Mouse (Mus musculus): ENCODE data around the gene Tmcc3. TPM values are rescaled to one million over a fixed set of nuclear protein-coding genes. Genes with fewer than 3 reads are reported as not detected.
A peak's percentile ranks its signal among the peaks of the same experiment; 100 is the strongest.

Tmcc3 gene
- total RNA-seq, 2 experiments from 2014 or later, result 33.7 to 34.4 TPM

DNA sequence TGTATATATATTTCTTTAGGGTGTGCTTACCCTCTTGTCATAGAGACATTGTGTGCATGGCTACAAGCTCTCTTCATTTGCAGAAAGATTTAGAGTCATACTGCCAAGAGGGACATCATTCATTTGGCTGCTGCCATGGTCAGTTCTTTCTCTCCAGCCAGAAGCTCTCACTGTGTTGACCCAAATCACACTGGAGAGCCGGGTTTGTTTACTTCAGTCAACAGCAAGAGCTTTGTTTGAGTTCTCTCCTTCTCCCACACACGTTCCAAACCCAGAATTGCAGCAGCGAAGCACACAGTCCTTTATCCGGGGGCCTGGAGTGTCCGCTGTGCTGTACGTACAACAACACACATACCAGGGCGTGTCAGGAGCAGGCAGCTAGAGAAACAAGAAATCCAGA, 154.6 kb downstream of the Tmcc3 start:
- DNase-seq, result no peak

GRCm38 (mm10) chr10:94471487-94471886, 159.7 kb downstream of the Tmcc3 start:
- no peak for DNase-seq

- DNase-seq, result no peak
These were observed 161.8 kb downstream of the Tmcc3 start for GRCm38 (mm10) chr10:94473501-94473900.

DNA sequence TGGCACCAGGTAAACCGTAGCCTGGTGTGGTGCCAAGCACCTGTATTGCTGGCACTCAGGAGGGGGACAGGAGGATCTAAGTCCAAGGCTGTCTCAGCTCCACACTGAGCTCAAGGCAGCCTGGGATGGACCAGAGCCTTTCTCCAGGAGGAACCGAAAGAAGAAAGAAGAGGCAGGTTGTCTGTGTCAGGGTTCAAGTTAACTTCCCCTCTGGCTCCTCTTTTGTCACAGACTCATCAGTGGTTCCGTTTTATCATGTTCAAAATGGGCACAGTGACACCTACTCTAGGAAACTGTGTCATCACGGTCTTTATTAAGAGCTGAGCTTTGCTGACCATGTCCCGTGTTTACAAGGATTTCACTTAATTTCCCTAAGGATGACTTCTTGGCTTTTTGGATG, 162.4 kb downstream of the Tmcc3 start:
- no peak for DNase-seq

GRCm38 (mm10) chr10:94477366-94478225, 165.8 kb downstream of the Tmcc3 start:
- DNase-seq, result no peak

- peak; percentile 51 for DNase-seq
These were observed 167.9 kb downstream of the Tmcc3 start for GRCm38 (mm10) chr10:94479646-94480045.

DNA sequence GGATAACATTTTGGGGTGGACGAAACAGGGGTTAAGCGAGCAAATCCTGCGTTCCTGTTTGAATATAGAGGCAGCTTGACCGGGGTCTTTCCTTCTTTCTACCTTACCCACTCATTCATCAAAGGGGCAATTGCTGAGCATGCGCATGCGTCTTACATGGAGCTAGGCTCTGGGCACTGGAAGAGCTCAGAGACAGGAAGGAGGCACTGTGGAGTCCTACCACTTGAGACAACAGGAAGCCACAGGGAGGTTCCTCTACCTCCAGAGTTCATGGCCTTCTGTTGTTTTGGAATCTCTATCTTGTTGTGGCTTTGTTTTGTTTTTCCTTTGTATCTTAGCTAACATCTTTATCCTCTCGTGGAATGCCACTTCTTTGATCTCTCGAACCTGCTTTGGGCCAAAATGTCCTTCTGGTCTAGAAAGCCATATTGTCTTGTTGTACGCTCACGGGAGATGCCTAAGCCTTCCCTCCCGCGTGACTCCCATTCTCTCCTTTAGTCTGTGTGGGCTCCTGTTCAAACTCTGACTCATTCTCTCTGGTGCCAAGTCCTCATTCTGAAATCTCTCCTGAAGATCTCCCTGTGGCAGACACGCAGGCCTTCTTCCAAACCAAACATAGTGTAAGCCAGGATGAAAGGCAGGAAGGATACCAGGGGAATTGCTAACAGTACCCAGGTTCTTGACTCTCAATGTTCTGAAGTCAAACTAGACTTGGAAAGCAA, 168.8 kb downstream of the Tmcc3 start:
- DNase-seq, result peak; percentile 86

GRCm38 (mm10) chr10:94481613-94482012, 169.9 kb downstream of the Tmcc3 start:
- no peak for DNase-seq

DNA sequence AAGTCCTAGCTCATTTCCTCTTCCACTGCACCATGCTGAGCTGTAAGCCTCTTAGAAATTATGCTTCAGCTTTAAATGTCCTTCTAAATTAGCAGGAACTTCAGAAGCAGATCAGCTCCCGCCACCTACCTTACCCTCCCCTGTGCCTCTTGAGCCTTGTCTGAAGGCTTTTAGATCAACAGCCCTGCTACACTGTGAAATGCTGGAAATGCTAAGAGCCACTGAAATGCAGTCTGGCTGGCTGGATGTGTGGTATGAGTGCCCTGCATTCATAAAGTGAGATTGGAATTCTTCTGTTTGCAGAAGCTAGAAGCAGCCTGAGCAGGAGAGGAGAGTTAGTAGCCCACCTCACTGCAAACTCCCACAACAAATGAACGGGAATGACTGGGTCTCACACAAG, 174.4 kb downstream of the Tmcc3 start:
- DNase-seq, result no peak

DNA sequence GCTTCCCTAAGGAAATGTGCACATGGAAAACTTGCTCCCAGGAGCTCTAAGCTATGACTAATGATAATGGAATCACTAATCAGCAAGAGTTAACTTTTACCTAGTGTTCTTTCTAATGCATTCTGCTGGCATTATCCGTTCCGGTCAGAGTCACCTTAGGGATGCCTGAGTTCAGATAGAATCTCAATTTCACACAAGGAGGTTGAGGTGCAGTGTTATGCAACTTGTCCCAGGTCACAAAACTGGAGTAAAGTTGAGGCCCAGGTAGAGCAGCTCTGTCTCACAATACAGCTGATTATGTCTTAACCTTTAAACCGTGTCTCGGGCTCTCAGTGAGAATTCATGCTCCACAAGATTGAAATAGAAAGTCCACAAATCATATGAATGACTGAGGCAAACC, 177.8 kb downstream of the Tmcc3 start:
- no peak for DNase-seq

DNA sequence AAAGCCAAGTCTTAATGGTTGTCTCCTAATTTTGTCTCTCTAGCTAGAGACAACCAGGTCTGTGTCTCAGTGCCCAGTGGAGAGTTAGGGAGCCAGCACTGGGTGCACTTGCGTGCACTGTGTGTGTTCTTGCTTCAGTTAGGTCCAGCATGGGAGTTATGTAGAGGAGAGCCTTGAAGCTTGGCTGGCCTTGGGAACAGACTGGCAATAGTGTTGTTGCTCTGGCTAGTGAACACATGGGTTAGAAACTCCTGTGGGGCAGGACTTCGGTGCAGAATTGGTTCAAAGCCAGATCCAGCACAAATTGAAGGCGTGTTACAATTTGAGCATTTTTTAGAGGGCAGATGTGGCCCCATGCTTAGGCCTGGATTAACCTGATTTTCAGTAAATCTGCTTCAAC, 179.3 kb downstream of the Tmcc3 start:
- DNase-seq, result peak; percentile 55

GRCm38 (mm10) chr10:94494403-94494846, 182.7 kb downstream of the Tmcc3 start:
- peak; percentile 66 for DNase-seq

DNA sequence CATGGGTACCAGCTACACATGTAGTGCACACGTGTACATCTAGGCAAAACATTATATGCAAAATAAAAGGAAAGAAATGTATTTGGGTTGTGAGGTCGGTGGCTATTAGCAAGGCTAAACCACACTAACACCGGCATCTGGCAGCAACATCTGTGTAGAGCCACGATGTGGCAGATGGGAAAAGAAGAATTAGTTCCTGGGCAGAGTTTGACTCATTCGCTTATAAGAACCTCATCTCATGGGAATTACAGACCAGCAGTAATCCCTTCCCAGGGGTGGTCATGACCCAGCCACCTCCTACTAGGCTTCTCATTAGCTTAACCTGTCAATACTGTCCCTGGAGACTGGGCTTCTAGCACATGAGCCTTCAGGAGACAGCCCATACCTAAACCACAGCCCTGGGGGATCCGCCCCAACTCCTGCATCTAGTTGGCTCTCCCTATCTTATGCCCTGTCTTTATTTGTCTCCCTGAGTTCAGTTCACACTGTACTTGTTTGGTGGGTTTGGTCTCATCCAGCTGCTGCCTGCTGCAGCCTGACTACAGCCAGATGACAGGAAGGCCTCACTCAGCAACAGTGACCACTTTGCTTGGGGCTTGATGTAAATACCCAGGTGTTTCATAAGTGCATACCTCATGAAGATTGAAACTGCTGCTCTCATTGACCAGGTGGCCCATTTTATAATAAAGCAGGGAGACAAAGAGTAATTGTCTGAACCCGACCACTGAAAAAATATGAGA, 183.9 kb downstream of the Tmcc3 start:
- DNase-seq, result no peak

- peak; percentile 32 for DNase-seq
These were observed 185.2 kb downstream of the Tmcc3 start for GRCm38 (mm10) chr10:94496826-94497440.

- DNase-seq, result no peak
These were observed 188.6 kb downstream of the Tmcc3 start for GRCm38 (mm10) chr10:94500210-94500876.

- no peak for DNase-seq
These were observed 189.1 kb downstream of the Tmcc3 start for GRCm38 (mm10) chr10:94500877-94501273.

DNA sequence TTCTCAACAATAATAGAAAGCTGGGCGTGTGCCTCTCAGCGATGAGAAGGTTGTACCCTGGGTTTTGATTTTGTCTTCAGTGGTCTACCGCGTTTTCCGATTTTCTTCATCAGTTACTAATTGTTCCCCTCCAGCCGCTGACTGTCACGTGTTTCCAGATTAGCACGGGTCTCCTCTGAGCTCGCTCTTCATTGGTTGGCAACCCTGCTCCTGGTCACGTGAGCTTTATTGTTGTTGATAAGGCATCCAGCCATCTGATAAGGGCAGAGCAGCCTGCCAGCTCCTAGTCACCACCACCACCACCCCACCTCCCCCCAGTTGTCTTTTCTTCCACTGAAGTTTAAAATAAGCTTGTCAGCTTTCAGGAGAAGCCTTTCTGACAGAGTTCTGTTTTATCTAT, 190.0 kb downstream of the Tmcc3 start:
- no peak for DNase-seq

- DNase-seq, result peak; percentile 15
These were observed 193.6 kb downstream of the Tmcc3 start for GRCm38 (mm10) chr10:94505248-94505772.

GRCm38 (mm10) chr10:94508863-94509262, 197.1 kb downstream of the Tmcc3 start:
- no peak for DNase-seq

GRCm38 (mm10) chr10:94512771-94513170, 201.0 kb downstream of the Tmcc3 start:
- no peak for DNase-seq

DNA sequence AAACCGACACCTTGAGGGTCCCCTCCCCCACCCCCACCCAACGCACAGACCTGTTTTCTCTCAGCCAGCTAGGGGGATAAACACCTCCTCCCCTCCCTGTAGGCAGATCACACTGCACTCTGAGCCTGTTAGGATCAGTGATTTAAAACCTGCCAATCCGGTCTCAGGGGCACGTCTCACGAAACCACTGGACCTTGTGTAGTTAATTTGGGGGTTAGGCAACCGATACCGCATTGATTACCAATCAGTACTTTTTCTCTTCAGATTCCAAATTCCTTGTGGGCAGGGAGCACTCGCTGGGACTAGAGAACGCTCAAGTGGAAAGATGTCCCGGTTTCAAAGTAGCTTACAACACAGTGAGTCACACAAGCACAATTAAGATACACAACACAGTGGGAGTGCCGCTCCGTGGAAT, 202.3 kb downstream of the Tmcc3 start:
- no peak for DNase-seq

All from adrenal gland, postnatal 10 days (tissue).